Mouse (Mus musculus) frontal cortex, postnatal 36 days (tissue): Measurements from ENCODE around the gene Psmd12.

Source experiments
- DNase-seq, 2 experiments: peaks; one replicate each; pipeline ENCODE4 v3.0.0; 2022; ENCODE audit warnings: low spot score in 2 of 2

The Psmd12 gene

GRCm38 (mm10) chr11:107479053-107479861 is at the start of gene Psmd12:
Gene Psmd12 (plus strand): TSS chr11:107479484.
- DNase-seq = peak; percentile 92 to 93

- DNase-seq = no peak
Observed at GRCm38 (mm10) chr11:107431197-107431965, 47.9 kb upstream of the Psmd12 start.

- no peak for DNase-seq
Observed at GRCm38 (mm10) chr11:107435776-107436449, 43.4 kb upstream of the Psmd12 start.

- no peak for DNase-seq
Observed at GRCm38 (mm10) chr11:107437723-107438122, 41.6 kb upstream of the Psmd12 start.

GRCm38 (mm10) chr11:107438140-107438539 is 41.1 kb upstream of the Psmd12 start:
- no peak for DNase-seq

GRCm38 (mm10) chr11:107441050-107441449 is 38.2 kb upstream of the Psmd12 start:
- DNase-seq = no peak

- no peak for DNase-seq
Observed at GRCm38 (mm10) chr11:107443121-107444095, 35.9 kb upstream of the Psmd12 start.

- no peak for DNase-seq
Observed at GRCm38 (mm10) chr11:107445683-107446082, 33.6 kb upstream of the Psmd12 start.

- DNase-seq = no peak
Observed at GRCm38 (mm10) chr11:107446650-107447049, 32.6 kb upstream of the Psmd12 start.

- no peak for DNase-seq
Observed at GRCm38 (mm10) chr11:107447349-107447748, 31.9 kb upstream of the Psmd12 start.

- DNase-seq = no peak
Observed at GRCm38 (mm10) chr11:107447915-107448314, 31.4 kb upstream of the Psmd12 start.

- DNase-seq = no peak
Observed at GRCm38 (mm10) chr11:107449169-107449910, 29.9 kb upstream of the Psmd12 start.

- no peak for DNase-seq
Observed at GRCm38 (mm10) chr11:107450097-107450496, 29.2 kb upstream of the Psmd12 start.

GRCm38 (mm10) chr11:107451106-107451505 is 28.2 kb upstream of the Psmd12 start:
- no peak for DNase-seq

- DNase-seq = no peak
Observed at GRCm38 (mm10) chr11:107452053-107452452, 27.2 kb upstream of the Psmd12 start.

- DNase-seq = no peak
Observed at GRCm38 (mm10) chr11:107454546-107455462, 24.5 kb upstream of the Psmd12 start.

- DNase-seq = no peak
Observed at GRCm38 (mm10) chr11:107457282-107457681, 22.0 kb upstream of the Psmd12 start.

GRCm38 (mm10) chr11:107458286-107458685 is 21.0 kb upstream of the Psmd12 start:
- no peak for DNase-seq

GRCm38 (mm10) chr11:107458986-107459385 is 20.3 kb upstream of the Psmd12 start:
- no peak for DNase-seq
